In genomic region chr5:26293258-26293657, GRCm38 (mm10) we compare ENCODE assay signal across 34 mouse cellular contexts. TPM values are rescaled to one million over a fixed set of nuclear protein-coding genes. Genes with fewer than 3 reads are reported as not detected.
"Had no signal": no experiment of that assay in that cellular context is flagged by ENCODE, and none has a peak within 500 bp of the region (broad histone marks: within the 10 kb centered on the region; RNA-seq: fewer than 3 reads in every experiment).

No protein-coding gene starts in this region.

- H3K4me3 ChIP-seq: gastrocnemius, adult 2 months; heart, embryonic 13.5 days; heart, embryonic 15.5 days; hindbrain, embryonic 10.5 days; hindbrain, embryonic 12.5 days; intestine, embryonic 15.5 days; limb, embryonic 13.5 days; limb, embryonic 15.5 days; liver, embryonic 12.5 days had no signal

- H3K4me1 ChIP-seq: heart, embryonic 13.5 days; heart, embryonic 15.5 days; hindbrain, embryonic 10.5 days; hindbrain, embryonic 12.5 days; intestine, embryonic 15.5 days; limb, embryonic 15.5 days; liver, embryonic 12.5 days had no signal

- H3K27ac ChIP-seq: gastrocnemius, adult 2 months; heart, embryonic 13.5 days; heart, embryonic 15.5 days; hindbrain, embryonic 10.5 days; hindbrain, embryonic 12.5 days; hindbrain, embryonic 14.5 days; intestine, embryonic 15.5 days; limb, embryonic 13.5 days; limb, embryonic 15.5 days; liver, embryonic 12.5 days had no signal

- DNase-seq: gastrocnemius, adult 2 months; gastrocnemius, postnatal 10 days; gastrocnemius, postnatal 25 days; heart, postnatal 14 days; heart, postnatal 4 days; kidney, adult 18-20 months; kidney, adult 8-10 months; kidney, postnatal 10 days; kidney, postnatal 25 days; kidney, postnatal 4 days; layer of hippocampus, adult 9-11 months; layer of hippocampus, postnatal 36 days; left cerebral cortex, postnatal 4 days had no signal

RNA-seq across cellular contexts. Expression of gene Gm7361, which starts 35.8 kb away (rescaled TPM):
- total RNA-seq: gastrocnemius, adult 2 months; gastrocnemius, postnatal 10 days; gastrocnemius, postnatal 25 days; gastrocnemius, postnatal 4 days; granulocyte monocyte progenitor cell, adult 5-6 weeks; heart, adult 8-10 months; heart, postnatal 14 days; heart, postnatal 4 days; left cerebral cortex, adult 18-20 months; liver, adult 2 months had no signal
- polyA plus RNA-seq: heart, embryonic 11.5 days; heart, embryonic 13.5 days; heart, embryonic 15.5 days; heart, postnatal 0 days; hindbrain, embryonic 10.5 days; inflammation-experienced regulatory T-cells, adult 6 months; intestine, embryonic 15.5 days; intestine, postnatal 0 days; kidney, embryonic 14.5 days; kidney, embryonic 16.5 days; limb, embryonic 11.5 days; limb, embryonic 13.5 days; limb, embryonic 15.5 days; liver, adult 2 months; liver, embryonic 12.5 days had no signal
